Mouse (Mus musculus) ES-Bruce4 (cell line): Measurements from ENCODE around the gene Bag5. TPM values are rescaled to one million over a fixed set of nuclear protein-coding genes. Genes with fewer than 3 reads are reported as not detected.
"Not testable (repeated sequence)": the region's sequence is repeated elsewhere in the genome, so short reads cannot be mapped to it uniquely, and the experiment has no call there.

Source experiments
- H3K27ac ChIP-seq: 2 replicates; pipeline ENCODE4 v1.5.1; 2012; ENCODE audit warnings: low read length, inconsistent platforms; ENCODE audit not compliant: insufficient read depth
- H3K27me3 ChIP-seq: 2 replicates; pipeline ENCODE4 v1.6.1; 2012; ENCODE audit warnings: mild to moderate bottlenecking, low read length, inconsistent platforms; ENCODE audit not compliant: control insufficient read depth, poor library complexity, insufficient read depth, severe bottlenecking
- H3K36me3 ChIP-seq: 2 replicates; pipeline ENCODE4 v1.6.1; 2012; ENCODE audit warnings: inconsistent platforms, mild to moderate bottlenecking, low read length, moderate library complexity; ENCODE audit not compliant: control insufficient read depth, poor library complexity, insufficient read depth, severe bottlenecking
- H3K4me1 ChIP-seq: one replicate; pipeline ENCODE4 v1.8.1; 2011; ENCODE audit warnings: low read length; ENCODE audit not compliant: control insufficient read depth, insufficient read depth
- H3K4me3 ChIP-seq: 2 replicates; pipeline ENCODE4 v1.5.1; 2011; ENCODE audit warnings: low read depth, mild to moderate bottlenecking, low read length
- H3K9ac ChIP-seq: 2 replicates; pipeline ENCODE4 v1.6.1; 2012; ENCODE audit warnings: low read depth, mild to moderate bottlenecking, inconsistent platforms; ENCODE audit not compliant: poor library complexity, severe bottlenecking
- H3K9me3 ChIP-seq: replicated peaks from 2 replicates; pipeline ENCODE4 v1.6.1; 2012; ENCODE audit warnings: mild to moderate bottlenecking, low read length, inconsistent platforms; ENCODE audit not compliant: control insufficient read depth, poor library complexity, insufficient read depth, severe bottlenecking
- CTCF ChIP-seq: IDR thresholded peaks from one replicate; pipeline ENCODE4 v1.8.1; 2011; ENCODE audit warnings: low read depth, low read length
- EP300 ChIP-seq: IDR thresholded peaks from 2 replicates; pipeline ENCODE4 v1.6.1; 2011; ENCODE audit warnings: low read depth, low read length; ENCODE audit not compliant: insufficient read depth
- POLR2A ChIP-seq: IDR thresholded peaks from one replicate; pipeline ENCODE4 v1.8.1; 2011; ENCODE audit warnings: low read length; ENCODE audit not compliant: insufficient read depth
- polyA plus RNA-seq: library from polyadenylated mRNA; stranded (reverse); fragments of >200 nt; gene quantifications from 2 replicates; pipeline ENCODE4 v1.2.4, GENCODE M21; 2011; ENCODE audit warnings: low read depth; ENCODE audit not compliant: missing spikeins, insufficient read depth, insufficient read length

The Bag5 gene
- polyA plus RNA-seq, 1 experiment = 13.4 TPM

- Histone ChIP-seq H3K36me3 (no peaks in the 10 kb centered on the region), H3K9me3 (no peaks in the 10 kb centered on the region), H3K9ac (no peak overlapping the region), H3K4me3 (peak overlapping the region; percentile 35), H3K4me1 (peaks cover 2% of the 10 kb centered on the region), H3K27me3 (no peaks in the 10 kb centered on the region), H3K27ac (peak overlapping the region; percentile 45)
- TF ChIP-seq POLR2A = no peak
- no peak for TF ChIP-seq EP300
- no peak for TF ChIP-seq CTCF
These were observed 49.6 kb downstream of the Bag5 start for GRCm38 (mm10) chr12:111663228-111664143.

GRCm38 (mm10) chr12:111661554-111661953 lies 51.5 kb downstream of the Bag5 start:
- not testable (repeated sequence) for H3K4me3 ChIP-seq, H3K9me3 ChIP-seq, H3K27me3 ChIP-seq, H3K9ac ChIP-seq, H3K4me1 ChIP-seq, H3K36me3 ChIP-seq, H3K27ac ChIP-seq

- Histone ChIP-seq H3K4me1 (peaks cover 2% of the 10 kb centered on the region), H3K27ac (peak overlapping the region; percentile 33; the same call in 1 of the 2 replicates), H3K27me3 (no peaks in the 10 kb centered on the region), H3K36me3 (0 out of 2 replicates have a peak, but pooled peaks cover 4% of the 10 kb centered on the region), H3K4me3 (no peak overlapping the region), H3K9ac (no peak overlapping the region), H3K9me3 (no peaks in the 10 kb centered on the region)
- TF ChIP-seq POLR2A (no peak), EP300 (no peak), CTCF (no peak)
These were observed 52.4 kb downstream of the Bag5 start for GRCm38 (mm10) chr12:111660628-111661027.

Other genes with a start within 250 kb of the Bag5 start
- gene Gm266, start 227.4 kb downstream of the Bag5 start, polyA plus RNA-seq = 0.93 and 1.3 TPM in 2 replicates
- 315 and 323 TPM in 2 replicates for gene Eif5, start 175.2 kb downstream of the Bag5 start, polyA plus RNA-seq
- gene Mark3, start 138.7 kb downstream of the Bag5 start, polyA plus RNA-seq = 86.1 and 90.2 TPM in 2 replicates
- 140 and 147 TPM in 2 replicates for gene Ckb, start 40.9 kb downstream of the Bag5 start, polyA plus RNA-seq
- 13.0 and 14.8 TPM in 2 replicates for gene Trmt61a, start 35.2 kb downstream of the Bag5 start, polyA plus RNA-seq
- 49.1 and 49.4 TPM in 2 replicates for gene Apopt1, start within 50 bp of the Bag5 start, polyA plus RNA-seq
- gene Klc1, start 45.6 kb upstream of the Bag5 start, polyA plus RNA-seq = 92.2 and 92.5 TPM in 2 replicates
- gene Xrcc3, start 100.6 kb upstream of the Bag5 start, polyA plus RNA-seq = 13.9 and 14.3 TPM in 2 replicates
- 36.0 and 37.0 TPM in 2 replicates for gene Zfyve21, start 100.9 kb upstream of the Bag5 start, polyA plus RNA-seq
- 7.8 and 8.9 TPM in 2 replicates for gene Ppp1r13b, start 194.9 kb upstream of the Bag5 start, polyA plus RNA-seq